Mouse (Mus musculus): ENCODE results near the gene Olfr1097. TPM values are rescaled to one million over a fixed set of nuclear protein-coding genes. Genes with fewer than 3 reads are reported as not detected.

Gene Olfr1097
- polyA plus RNA-seq (2012; rRNA removed): not detected in 2 replicates

- H3K27me3 ChIP-seq (ENCODE audit: control insufficient read depth, insufficient read depth, low read length): no peaks in the 10 kb centered on the region
- no peaks in the 10 kb centered on the region for H3K36me3 ChIP-seq (ENCODE audit: control insufficient read depth, insufficient read depth, low read length)
- H3K4me3 ChIP-seq (ENCODE audit: low read depth, low read length): no peak within 1 kb of the TSS
- no peak within 1 kb of the TSS for H3K27ac ChIP-seq (ENCODE audit: insufficient read depth, low read depth, low read length)
- WGBS: 82% methylated on average over 1 of the region's 1 CpGs
- H3K4me1 ChIP-seq (ENCODE audit: control insufficient read depth, insufficient read depth, insufficient read length, low read length): no peaks in the 10 kb centered on the region
- TF ChIP-seq CTCF (IDR thresholded peaks at IDR 0.05; ENCODE audit: extremely low read depth, insufficient read length, insufficient replicate concordance, low read depth, low read length) (no peak), POLR2A (IDR thresholded peaks at IDR 0.05; ENCODE audit: low read depth, low read length) (no peak)
Observed at GRCm38 (mm10) chr2:86892116-86892515, at the start of gene Olfr1097. Gene Olfr1097, minus strand, starts transcription at chr2:86892216.

DNA sequence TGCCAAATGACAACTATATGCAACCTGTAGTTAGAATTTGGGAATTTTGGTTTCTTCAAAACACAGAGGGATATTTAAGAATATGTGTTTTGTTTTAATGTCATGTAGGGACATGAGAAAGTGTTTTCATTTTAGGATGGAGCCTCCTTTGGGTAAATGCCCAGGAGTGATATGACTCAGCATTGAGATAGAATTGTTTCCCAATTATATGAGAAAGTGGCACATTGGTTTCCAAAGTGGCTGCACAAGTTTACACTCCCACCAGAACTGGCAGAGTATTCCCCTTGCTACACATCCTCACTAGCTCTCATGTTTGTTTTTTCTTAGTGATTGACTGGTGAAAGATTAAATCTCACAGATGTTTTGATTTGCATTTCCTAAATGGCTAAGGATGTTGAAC, 34.5 kb upstream of the Olfr1097 start:
- no peak overlapping the region for H3K4me3 ChIP-seq (ENCODE audit: low read depth, low read length)
- no peaks in the 10 kb centered on the region for H3K27me3 ChIP-seq (ENCODE audit: control insufficient read depth, insufficient read depth, low read length)
- no peaks in the 10 kb centered on the region for H3K4me1 ChIP-seq (ENCODE audit: control insufficient read depth, insufficient read depth, insufficient read length, low read length)
- H3K36me3 ChIP-seq (ENCODE audit: control insufficient read depth, insufficient read depth, low read length): no peaks in the 10 kb centered on the region
- TF ChIP-seq CTCF (IDR thresholded peaks at IDR 0.05; ENCODE audit: extremely low read depth, insufficient read length, insufficient replicate concordance, low read depth, low read length) (no peak), POLR2A (IDR thresholded peaks at IDR 0.05; ENCODE audit: low read depth, low read length) (no peak)
- no peak overlapping the region for H3K27ac ChIP-seq (ENCODE audit: insufficient read depth, low read depth, low read length)

- H3K27me3 ChIP-seq (ENCODE audit: control insufficient read depth, insufficient read depth, low read length): no peaks in the 10 kb centered on the region
- TF ChIP-seq POLR2A (IDR thresholded peaks at IDR 0.05; ENCODE audit: low read depth, low read length) (no peak), CTCF (IDR thresholded peaks at IDR 0.05; ENCODE audit: extremely low read depth, insufficient read length, insufficient replicate concordance, low read depth, low read length) (no peak)
- no peak within 1 kb of the TSS for H3K27ac ChIP-seq (ENCODE audit: insufficient read depth, low read depth, low read length)
- H3K4me3 ChIP-seq (ENCODE audit: low read depth, low read length): no peak within 1 kb of the TSS
- 83% methylated on average over 1 of the region's 1 CpGs for WGBS
- H3K4me1 ChIP-seq (ENCODE audit: control insufficient read depth, insufficient read depth, insufficient read length, low read length): no peaks in the 10 kb centered on the region
- no peaks in the 10 kb centered on the region for H3K36me3 ChIP-seq (ENCODE audit: control insufficient read depth, insufficient read depth, low read length)
Observed at GRCm38 (mm10) chr2:86924445-86924844, 32.4 kb upstream of the Olfr1097 start, which contains the start of gene Olfr1098. Gene Olfr1098, minus strand, starts transcription at chr2:86924545.

DNA sequence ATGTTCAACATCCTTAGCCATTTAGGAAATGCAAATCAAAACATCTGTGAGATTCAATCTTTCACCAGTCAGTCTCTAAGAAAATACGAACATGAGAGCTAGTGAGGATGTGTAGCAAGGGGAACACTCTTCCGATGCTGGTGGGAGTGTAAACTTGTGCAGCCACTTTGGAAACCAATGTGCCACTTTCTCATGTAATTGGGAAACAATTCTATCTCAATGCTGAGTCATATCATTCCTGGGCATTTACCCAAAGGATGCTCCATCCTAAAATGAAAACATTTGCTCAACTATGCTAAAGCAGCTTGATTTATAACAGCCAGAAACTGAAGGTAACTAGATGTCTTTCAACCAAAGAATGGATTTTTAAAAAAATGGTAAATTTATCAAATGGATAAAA, 13.6 kb upstream of the Olfr1097 start:
- H3K4me3 ChIP-seq (ENCODE audit: low read depth, low read length): no peak overlapping the region
- 82% methylated on average over 2 of the region's 2 CpGs for WGBS

DNA sequence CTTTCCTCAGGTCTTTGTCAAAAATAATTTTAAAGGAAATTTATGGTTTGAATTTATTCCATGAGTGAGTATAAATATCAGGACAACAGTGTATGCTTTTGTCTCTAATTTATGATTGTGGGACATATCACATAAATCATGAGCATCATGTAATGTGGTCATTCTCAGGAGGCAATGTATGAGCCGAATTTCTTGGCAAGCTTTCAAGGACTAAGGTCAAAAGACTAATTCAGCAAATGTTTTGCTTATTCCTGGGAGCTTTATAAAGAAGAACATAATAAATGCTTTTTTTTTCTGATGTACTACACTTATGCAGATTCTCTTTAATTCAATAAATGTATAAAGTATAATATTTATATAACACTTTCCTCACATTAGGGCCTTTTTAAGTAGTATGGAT, 17.3 kb downstream of the Olfr1097 start, which contains the start of gene Gm13723:
TSS of gene Gm13723 (minus strand) at position 101 of the 400 bp plus-strand sequence.
- H3K4me1 ChIP-seq (ENCODE audit: control insufficient read depth, insufficient read depth, insufficient read length, low read length): no peaks in the 10 kb centered on the region
- TF ChIP-seq CTCF (IDR thresholded peaks at IDR 0.05; ENCODE audit: extremely low read depth, insufficient read length, insufficient replicate concordance, low read depth, low read length): no peak
- TF ChIP-seq POLR2A (IDR thresholded peaks at IDR 0.05; ENCODE audit: low read depth, low read length): no peak
- no peaks in the 10 kb centered on the region for H3K27me3 ChIP-seq (ENCODE audit: control insufficient read depth, insufficient read depth, low read length)
- 47% methylated on average over 1 of the region's 1 CpGs for WGBS
- H3K27ac ChIP-seq (ENCODE audit: insufficient read depth, low read depth, low read length): no peak within 1 kb of the TSS
- no peaks in the 10 kb centered on the region for H3K36me3 ChIP-seq (ENCODE audit: control insufficient read depth, insufficient read depth, low read length)
- H3K4me3 ChIP-seq (ENCODE audit: low read depth, low read length): no peak within 1 kb of the TSS

More for the DNA sequence above, 13.6 kb upstream of the Olfr1097 start:
- no peak overlapping the region for H3K27ac ChIP-seq (ENCODE audit: insufficient read depth, low read depth, low read length)
- H3K4me1 ChIP-seq (ENCODE audit: control insufficient read depth, insufficient read depth, insufficient read length, low read length): no peaks in the 10 kb centered on the region
- no peaks in the 10 kb centered on the region for H3K27me3 ChIP-seq (ENCODE audit: control insufficient read depth, insufficient read depth, low read length)
- H3K36me3 ChIP-seq (ENCODE audit: control insufficient read depth, insufficient read depth, low read length): no peaks in the 10 kb centered on the region
- TF ChIP-seq POLR2A (IDR thresholded peaks at IDR 0.05; ENCODE audit: low read depth, low read length) (no peak), CTCF (IDR thresholded peaks at IDR 0.05; ENCODE audit: extremely low read depth, insufficient read length, insufficient replicate concordance, low read depth, low read length) (no peak)

GRCm38 (mm10) chr2:86851596-86851995, 40.4 kb downstream of the Olfr1097 start, which contains the start of gene Olfr1095:
Gene Olfr1095, minus strand, starts transcription at chr2:86851696.
- no peak for TF ChIP-seq POLR2A (IDR thresholded peaks at IDR 0.05; ENCODE audit: low read depth, low read length)
- TF ChIP-seq CTCF (IDR thresholded peaks at IDR 0.05; ENCODE audit: extremely low read depth, insufficient read length, insufficient replicate concordance, low read depth, low read length): no peak
- Histone ChIP-seq H3K36me3 (ENCODE audit: control insufficient read depth, insufficient read depth, low read length) (no peaks in the 10 kb centered on the region), H3K4me3 (ENCODE audit: low read depth, low read length) (no peak within 1 kb of the TSS), H3K27me3 (ENCODE audit: control insufficient read depth, insufficient read depth, low read length) (no peaks in the 10 kb centered on the region), H3K27ac (ENCODE audit: insufficient read depth, low read depth, low read length) (no peak within 1 kb of the TSS), H3K4me1 (ENCODE audit: control insufficient read depth, insufficient read depth, insufficient read length, low read length) (no peaks in the 10 kb centered on the region)
- 79% methylated on average over 3 of the region's 3 CpGs for WGBS

Other genes with a start within 250 kb of the Olfr1097 start
- not detected in 2 replicates for gene Olfr1085, start 230.2 kb downstream of the Olfr1097 start, polyA plus RNA-seq (2012; rRNA removed)
- not detected in 2 replicates for gene Olfr1086, start 212.1 kb downstream of the Olfr1097 start, polyA plus RNA-seq (2012; rRNA removed)
- gene Olfr1087, start 193.8 kb downstream of the Olfr1097 start, polyA plus RNA-seq (2012; rRNA removed): not detected in 2 replicates
- not detected in 2 replicates for gene Olfr1089, start 158.5 kb downstream of the Olfr1097 start, polyA plus RNA-seq (2012; rRNA removed)
- not detected in 2 replicates for gene Olfr1090, start 133.2 kb downstream of the Olfr1097 start, polyA plus RNA-seq (2012; rRNA removed)
- gene Olfr1093, start 109.7 kb downstream of the Olfr1097 start, polyA plus RNA-seq (2012; rRNA removed): not detected in 2 replicates
- not detected in 2 replicates for gene Olfr141, start 82.2 kb downstream of the Olfr1097 start, polyA plus RNA-seq (2012; rRNA removed)
- not detected in 2 replicates for gene Olfr1094, start 67.6 kb downstream of the Olfr1097 start, polyA plus RNA-seq (2012; rRNA removed)
- gene Olfr1095, start 40.5 kb downstream of the Olfr1097 start, polyA plus RNA-seq (2012; rRNA removed): not detected in 2 replicates
- gene Gm13723, start 17.4 kb downstream of the Olfr1097 start, polyA plus RNA-seq (2012; rRNA removed): not detected in 2 replicates
- not detected in 2 replicates for gene Olfr1098, start 32.3 kb upstream of the Olfr1097 start, polyA plus RNA-seq (2012; rRNA removed)
- gene Olfr1099, start 68.5 kb upstream of the Olfr1097 start, polyA plus RNA-seq (2012; rRNA removed): not detected in 2 replicates
- not detected in 2 replicates for gene Olfr1100, start 87.7 kb upstream of the Olfr1097 start, polyA plus RNA-seq (2012; rRNA removed)
- gene Olfr1101, start 99.0 kb upstream of the Olfr1097 start, polyA plus RNA-seq (2012; rRNA removed): not detected in 2 replicates
- gene Olfr1102, start 106.2 kb upstream of the Olfr1097 start, polyA plus RNA-seq (2012; rRNA removed): not detected in 2 replicates
- not detected in 2 replicates for gene Olfr1104, start 134.9 kb upstream of the Olfr1097 start, polyA plus RNA-seq (2012; rRNA removed)
- not detected in 2 replicates for gene Olfr1105, start 144.3 kb upstream of the Olfr1097 start, polyA plus RNA-seq (2012; rRNA removed)
- gene Olfr1106, start 160.1 kb upstream of the Olfr1097 start, polyA plus RNA-seq (2012; rRNA removed): not detected in 2 replicates
- not detected in 2 replicates for gene Olfr1107, start 183.6 kb upstream of the Olfr1097 start, polyA plus RNA-seq (2012; rRNA removed)
- gene Olfr1109, start 203.8 kb upstream of the Olfr1097 start, polyA plus RNA-seq (2012; rRNA removed): not detected in 2 replicates
- not detected in 2 replicates for gene Olfr259, start 222.4 kb upstream of the Olfr1097 start, polyA plus RNA-seq (2012; rRNA removed)
- gene Olfr1110, start 248.1 kb upstream of the Olfr1097 start, polyA plus RNA-seq (2012; rRNA removed): not detected in 2 replicates